Mouse (Mus musculus) gastrocnemius, adult 8-10 months (tissue): ENCODE data around the gene Cep170. TPM values are rescaled to one million over a fixed set of nuclear protein-coding genes. Genes with fewer than 3 reads are reported as not detected.
A peak's percentile ranks its signal among the peaks of the same experiment; 100 is the strongest.

Source experiments
- DNase-seq, 2 experiments: peaks; one replicate each; pipeline ENCODE4 v3.0.0; 2022; ENCODE audit warnings: low spot score in 2 of 2
- microRNA-seq: library from miRNA; unstranded; fragments of <30 nt; microRNA quantifications from one replicate; pipeline ENCODE4 v1.2.0, GENCODE M21; 2022
- total RNA-seq, 4 experiments: library from RNA; stranded (reverse); gene quantifications; 2 replicates each; pipeline ENCODE4 v1.2.4; 2022

The Cep170 gene
- total RNA-seq, 4 experiments from 2014 or later, result 14.4 to 25.3 (median 14.6) TPM

DNA sequence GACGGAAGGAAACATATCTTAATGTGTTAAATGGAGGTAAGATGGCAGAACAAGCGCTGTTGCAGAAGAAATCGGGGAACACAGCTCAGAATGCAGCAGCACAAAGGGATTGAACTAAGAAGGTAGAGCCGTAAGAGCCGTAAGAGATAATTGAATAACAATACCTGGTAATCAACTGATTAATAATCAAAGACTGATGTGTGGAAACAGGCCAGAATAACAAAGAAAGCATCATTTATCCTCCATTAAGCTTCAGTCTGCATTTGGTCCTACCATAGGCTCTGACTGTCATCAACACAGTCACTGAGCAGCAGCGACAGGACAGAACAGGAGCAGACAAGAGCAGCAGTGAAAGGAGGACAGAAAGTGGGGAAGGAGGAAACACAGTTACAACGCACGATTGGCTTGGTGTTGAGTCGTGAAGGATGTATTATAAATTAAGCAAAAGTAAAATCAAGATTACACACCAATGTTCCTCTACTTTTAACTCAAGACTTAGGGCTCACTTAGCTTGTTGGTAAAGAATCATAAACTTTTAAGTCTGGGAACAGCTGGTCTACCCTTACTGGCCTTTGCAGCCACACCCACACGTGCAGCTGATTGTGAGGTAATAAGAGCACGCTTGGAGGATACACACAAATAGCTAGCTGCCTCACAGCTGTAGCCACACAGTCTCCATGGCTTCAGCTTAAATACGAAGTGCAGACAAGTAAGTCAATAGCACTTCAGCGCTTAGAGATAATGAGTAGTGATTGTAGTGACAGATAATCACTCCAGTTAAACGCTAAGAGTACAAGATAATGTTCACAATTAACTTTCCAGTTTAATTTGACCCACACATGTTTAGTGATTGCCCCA, 59.8 kb downstream of the Cep170 start:
- no peak for DNase-seq

DNA sequence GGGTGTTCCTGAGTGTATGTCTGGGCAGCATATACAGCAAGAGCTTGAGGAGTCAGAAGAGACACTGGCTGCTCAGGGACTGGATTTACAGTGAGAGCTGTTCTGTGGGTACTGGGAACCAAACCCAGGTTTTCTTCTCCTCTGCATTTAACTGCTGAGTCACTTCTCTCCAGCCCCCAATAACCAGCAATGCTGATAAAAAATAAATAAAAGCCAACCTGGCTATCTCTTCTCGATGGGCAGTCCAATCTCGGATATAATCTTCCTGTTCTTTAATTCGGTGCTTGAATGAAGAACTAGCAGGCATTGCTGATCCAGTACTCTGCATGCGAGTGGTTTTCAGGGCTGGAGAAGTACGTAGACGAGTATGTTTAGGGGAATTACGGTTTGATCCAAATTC, 64.2 kb downstream of the Cep170 start:
- DNase-seq, result no peak

- no peak for DNase-seq
Observed at GRCm38 (mm10) chr1:176732834-176733233, 81.0 kb downstream of the Cep170 start.

GRCm38 (mm10) chr1:176730528-176730927, 83.3 kb downstream of the Cep170 start:
- DNase-seq, result no peak

DNA sequence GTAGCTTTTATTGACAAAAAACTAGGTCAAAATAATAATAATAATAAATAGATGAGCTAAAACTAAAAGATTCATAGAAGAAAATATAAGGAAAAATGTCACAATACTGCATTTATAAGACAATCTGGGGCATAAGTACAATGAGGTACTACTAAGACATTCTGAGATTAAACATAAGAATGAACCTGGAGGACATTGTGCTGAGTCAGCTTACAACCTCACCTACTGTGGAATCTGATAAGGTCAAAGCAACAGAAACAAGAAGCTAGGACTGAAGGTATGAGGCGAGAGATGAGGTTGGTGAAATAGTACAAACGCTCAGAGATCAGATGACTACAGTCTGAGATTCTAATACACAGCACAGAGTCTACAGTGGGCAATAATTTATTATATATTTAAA, 86.5 kb downstream of the Cep170 start:
- DNase-seq, result no peak

DNA sequence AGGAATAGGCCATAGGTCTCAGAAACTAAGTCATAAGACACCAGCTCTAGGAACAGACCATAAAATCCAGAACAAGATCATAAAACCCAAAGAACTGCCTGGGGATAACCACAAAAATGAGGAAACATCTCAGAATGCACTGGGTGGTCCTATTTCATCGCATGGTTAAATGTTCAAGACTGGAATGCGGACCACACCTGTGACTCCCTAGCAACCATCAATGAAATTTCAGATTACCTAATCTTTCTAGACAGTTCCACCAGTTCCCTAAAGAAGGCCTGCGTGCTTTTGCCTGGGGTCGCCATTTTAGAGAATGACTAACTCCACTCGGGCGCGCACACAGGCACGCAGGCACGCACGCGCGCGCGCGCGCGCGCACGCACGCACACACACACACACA, 89.1 kb downstream of the Cep170 start:
- DNase-seq, result no peak

DNA sequence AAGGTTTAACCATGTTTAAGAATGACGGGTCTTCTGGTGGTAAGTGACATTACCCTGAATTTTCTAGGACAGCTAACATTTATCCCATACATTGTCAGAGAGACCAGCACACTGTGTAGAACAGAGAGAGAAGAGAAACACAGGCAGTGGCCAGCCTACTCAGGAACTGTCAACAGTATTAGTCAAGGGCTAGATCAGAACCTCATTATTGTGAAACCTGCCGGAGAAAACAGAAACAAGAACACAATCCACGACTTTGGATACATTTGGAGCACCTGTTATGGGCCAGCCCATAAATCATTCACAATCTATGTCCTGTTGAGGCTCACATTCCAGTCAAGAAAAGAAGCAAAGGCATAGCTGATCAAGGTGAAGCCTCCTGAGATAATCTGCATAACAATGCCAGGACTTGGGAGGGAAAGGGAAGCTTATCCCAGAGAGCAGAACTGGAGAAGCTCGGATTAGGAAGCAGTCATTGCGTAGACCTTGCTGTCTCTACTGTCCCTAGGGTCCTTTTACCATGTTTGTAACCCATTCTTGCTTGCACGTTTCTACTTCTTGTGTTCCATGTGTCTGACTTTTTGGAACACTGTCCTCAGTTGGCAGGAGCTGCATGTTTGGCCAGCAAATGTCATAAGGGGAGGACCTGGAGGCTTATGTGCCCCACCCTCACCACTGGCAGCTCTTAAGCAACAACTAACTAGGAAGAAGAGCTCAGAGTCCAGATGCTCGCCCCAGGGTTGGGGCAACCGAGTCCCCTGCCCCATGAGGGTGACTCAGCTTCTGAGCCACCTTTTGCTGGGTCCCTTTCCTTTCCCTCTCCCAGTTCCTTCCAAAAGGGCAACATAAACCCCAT, 89.8 kb downstream of the Cep170 start:
- DNase-seq, result peak; percentile 8 to 14

DNA sequence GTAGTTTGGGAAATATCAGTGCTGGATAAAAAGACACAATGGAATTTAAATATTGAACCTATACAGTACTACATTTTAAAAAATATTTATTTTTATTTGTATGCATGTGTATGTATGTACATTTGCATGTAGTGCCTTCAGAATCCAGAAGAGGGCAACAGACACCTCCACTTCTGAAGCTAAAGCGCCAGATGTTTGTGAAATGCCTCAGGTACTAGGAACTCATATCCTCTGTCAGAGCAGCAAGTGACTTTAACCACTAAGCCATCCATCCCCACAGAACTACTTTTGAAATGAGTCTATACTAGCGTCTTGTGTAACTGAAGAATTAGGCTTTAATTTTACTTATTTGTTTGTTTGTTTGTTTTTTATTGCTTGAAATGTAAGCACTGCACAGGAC, 101.4 kb downstream of the Cep170 start:
- no peak for DNase-seq

- no peak for DNase-seq
Observed at GRCm38 (mm10) chr1:176700226-176700625, 113.6 kb downstream of the Cep170 start.

- peak in 1 of 2 experiments; percentile 6 for DNase-seq
Observed at GRCm38 (mm10) chr1:176699793-176700192, 114.1 kb downstream of the Cep170 start.

GRCm38 (mm10) chr1:176698647-176699046, 115.2 kb downstream of the Cep170 start:
- no peak for DNase-seq

DNA sequence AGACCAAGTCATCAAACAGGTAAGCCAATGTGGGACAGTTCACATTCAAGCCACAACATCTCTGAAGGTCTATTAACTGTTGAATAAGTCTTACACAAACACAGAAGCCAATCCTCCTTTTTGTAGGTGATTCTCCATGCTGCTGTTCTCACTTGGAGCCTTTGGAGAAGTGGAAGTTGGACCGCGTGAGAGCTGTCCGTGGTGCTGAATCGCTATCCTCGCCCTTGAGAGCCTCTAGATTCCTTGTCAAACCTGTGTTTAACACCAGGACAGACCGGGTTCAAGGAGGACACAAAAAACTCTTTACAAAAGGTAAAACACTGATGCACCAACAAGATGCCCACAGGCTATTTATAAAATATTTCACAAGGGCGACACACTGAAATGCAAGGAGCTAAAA, 116.8 kb downstream of the Cep170 start:
- DNase-seq, result no peak

- no peak for DNase-seq
Observed at GRCm38 (mm10) chr1:176691101-176691500, 122.8 kb downstream of the Cep170 start.

DNA sequence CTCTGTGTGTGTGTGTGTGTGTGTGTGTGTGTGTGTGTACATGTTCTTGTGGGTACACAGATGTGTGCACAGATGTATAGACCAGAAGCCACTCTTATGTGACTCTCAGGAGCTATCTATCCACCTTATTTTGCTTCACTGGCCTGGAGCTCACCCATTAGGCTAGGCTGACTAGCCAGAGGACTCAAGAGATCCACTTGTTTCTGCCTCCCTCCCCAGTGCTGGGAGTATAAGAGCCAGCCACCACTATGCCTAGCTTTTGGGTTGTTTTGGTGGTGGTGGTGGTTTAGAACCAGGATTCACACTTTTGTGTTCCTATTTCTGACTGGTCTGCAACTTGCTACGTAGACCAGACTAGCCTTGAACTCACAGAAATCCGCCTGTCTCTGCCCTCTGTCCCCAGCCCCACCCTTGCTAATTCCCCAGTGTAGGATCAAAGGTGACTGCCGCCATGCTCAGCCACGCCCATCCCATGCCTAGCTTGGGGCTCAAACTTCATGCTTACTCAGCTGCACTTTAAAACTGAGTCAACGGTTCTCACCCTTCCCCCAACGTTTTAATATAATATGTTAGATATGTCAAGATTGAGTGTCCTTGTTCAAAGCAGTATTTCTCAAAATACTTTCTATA, 125.5 kb downstream of the Cep170 start:
- no peak for DNase-seq

Small RNAs within 50 kb of the gene (microRNA-seq; reads per million reads assigned to microRNA genes)
- 206 reads per million, percentile 61 among the genes with 10 or more reads in this experiment for gene Mir350

Other genes with a start within 250 kb of the Cep170 start
- gene Sdccag8, start 593 bp upstream of the Cep170 start, total RNA-seq, result 1 to 10 TPM; 4.7 to 8.8 (median 6.4) TPM